10 mouse cellular contexts compared by ENCODE assay signal in genomic region chr8:114541132-114541531, GRCm38 (mm10).
DNase-seq lines count a peak whose midpoint lies in the region; ATAC-seq lines count a peak whose summit lies in the region.
"Had no signal": no experiment of that assay in that cellular context is flagged by ENCODE, and none has a peak within 500 bp of the region (broad histone marks: within the 10 kb centered on the region; RNA-seq: fewer than 3 reads in every experiment).

No protein-coding gene starts in this region.

- peak; percentile 92 for DNase-seq in midbrain, embryonic 11.5 days (ENCODE audit: low spot score, missing footprints)
- DNase-seq in R1 (ENCODE audit: low read depth, low spot score), result peak; percentile 31
- peak; percentile 73 to 76 for DNase-seq in cerebellum, postnatal 36 days
- DNase-seq in heart, postnatal 14 days, result peak; percentile 31 to 64
- DNase-seq in layer of hippocampus, postnatal 36 days, result peak; percentile 7 to 9
- DNase-seq in retina, adult 2 months (ENCODE audit: low read depth, low spot score), result peak; percentile 41
- DNase-seq in right cerebral cortex, postnatal 4 days, result no peak

- no peak overlapping the region for H3K4me3 ChIP-seq in midbrain, embryonic 11.5 days (ENCODE audit: low read depth, low read length)
- no peak overlapping the region for H3K4me3 ChIP-seq in midbrain, embryonic 15.5 days
- H3K4me3 ChIP-seq: embryonic facial prominence, embryonic 13.5 days; lung, embryonic 15.5 days had no signal

- H3K4me2 ChIP-seq in midbrain, embryonic 11.5 days, result no peak overlapping the region
- no peak overlapping the region for H3K4me2 ChIP-seq in midbrain, embryonic 15.5 days
- H3K4me2 ChIP-seq: embryonic facial prominence, embryonic 13.5 days; lung, embryonic 15.5 days had no signal

- peak; percentile 38; the same call in 1 of the 2 replicates for ATAC-seq in midbrain, embryonic 11.5 days (ENCODE audit: low FRiP score)
- no peak for ATAC-seq in midbrain, embryonic 15.5 days (replicated peaks)

- H3K9me3 ChIP-seq in midbrain, embryonic 11.5 days (ENCODE audit: control insufficient read depth, low read length), result no peaks in the 10 kb centered on the region
- H3K9me3 ChIP-seq in midbrain, embryonic 15.5 days, result no peaks in the 10 kb centered on the region
- H3K9me3 ChIP-seq: embryonic facial prominence, embryonic 13.5 days; lung, embryonic 15.5 days had no signal

- H3K27ac ChIP-seq in midbrain, embryonic 11.5 days (ENCODE audit: low read depth, low read length), result no peak overlapping the region
- H3K27ac ChIP-seq in midbrain, embryonic 15.5 days, result no peak overlapping the region
- H3K27ac ChIP-seq: embryonic facial prominence, embryonic 13.5 days; lung, embryonic 15.5 days had no signal

- H3K4me1 ChIP-seq in midbrain, embryonic 11.5 days (ENCODE audit: control insufficient read depth, insufficient read depth, low read length), result peaks cover 4% of the 10 kb centered on the region; the same call in 1 of the 2 replicates
- H3K4me1 ChIP-seq in midbrain, embryonic 15.5 days, result peaks cover 7% of the 10 kb centered on the region; the same call in 1 of the 2 replicates
- H3K4me1 ChIP-seq: lung, embryonic 15.5 days had no signal

- H3K36me3 ChIP-seq in midbrain, embryonic 11.5 days (ENCODE audit: control insufficient read depth, insufficient read depth, low read length), result no peaks in the 10 kb centered on the region
- no peaks in the 10 kb centered on the region for H3K36me3 ChIP-seq in midbrain, embryonic 15.5 days (replicated peaks)
- H3K36me3 ChIP-seq: embryonic facial prominence, embryonic 13.5 days; lung, embryonic 15.5 days had no signal

- H3K27me3 ChIP-seq in midbrain, embryonic 11.5 days (ENCODE audit: control insufficient read depth, insufficient read depth, low read length), result no peaks in the 10 kb centered on the region
- H3K27me3 ChIP-seq in midbrain, embryonic 15.5 days (replicated peaks), result 0 out of 2 replicates have a peak, but pooled peaks cover 3% of the 10 kb centered on the region
- H3K27me3 ChIP-seq: lung, embryonic 15.5 days had no signal

- no peak overlapping the region for H3K9ac ChIP-seq in midbrain, embryonic 11.5 days (ENCODE audit: low read length)
- no peak overlapping the region for H3K9ac ChIP-seq in midbrain, embryonic 15.5 days
- H3K9ac ChIP-seq: embryonic facial prominence, embryonic 13.5 days; lung, embryonic 15.5 days had no signal

- intact Hi-C loops in heart, postnatal 14 days (cut with DNase I), result loop anchor here (2.0 to 5.0 kb wide), 6 partner anchors 89 to 1898 kb away; no protein-coding TSS in a partner anchor

- WGBS in midbrain, embryonic 11.5 days, result 14% methylated on average over 3 of the region's 3 CpGs
- WGBS in midbrain, embryonic 15.5 days, result 9% methylated on average over 3 of the region's 3 CpGs
